Mouse (Mus musculus): ENCODE measurements around the gene Lrrc66.

DNA sequence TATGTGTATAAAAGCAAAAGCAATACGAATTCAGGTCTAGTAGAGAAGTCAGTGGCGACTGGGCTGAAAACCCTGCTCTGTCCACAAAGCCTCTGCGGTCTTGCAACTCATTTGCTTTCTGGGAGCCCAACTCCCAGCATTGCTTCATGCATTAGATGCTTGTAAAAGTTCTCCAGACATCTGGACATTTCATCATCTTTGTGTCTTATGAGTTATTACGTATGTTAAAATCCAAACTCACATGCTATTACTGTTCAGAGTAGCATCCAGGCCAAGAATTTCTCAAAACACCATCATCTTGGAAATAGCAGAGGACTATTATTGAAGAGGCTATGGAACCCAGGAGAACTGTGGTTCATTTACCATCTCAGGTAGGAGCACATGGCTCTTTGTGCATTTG is 21.3 kb downstream of the Lrrc66 start:
- no peak for TF ChIP-seq ZC3H11A (IDR thresholded peaks at IDR 0.05; ENCODE audit: low read depth, low read length)
- TF ChIP-seq POLR2A (IDR thresholded peaks at IDR 0.05; ENCODE audit: control insufficient read depth in 1 of 2, insufficient read depth in 1 of 2, low read depth in 1 of 2, low read length in 2 of 2, poor library complexity in 1 of 2): no peak
- no peak for TF ChIP-seq CHD2 (IDR thresholded peaks at IDR 0.05; ENCODE audit: low read length)
- TF ChIP-seq SIN3A (IDR thresholded peaks at IDR 0.05; ENCODE audit: low read length): no peak
- TF ChIP-seq CHD1 (IDR thresholded peaks at IDR 0.05; ENCODE audit: low read depth, low read length): no peak
- no peak for TF ChIP-seq EP300 (IDR thresholded peaks at IDR 0.05; ENCODE audit: low read depth in 1 of 2, low read length in 2 of 2)
- TF ChIP-seq CTCF (IDR thresholded peaks at IDR 0.05 in 2 of 3, conservative IDR thresholded peaks at IDR 0.05 in 1 of 3; ENCODE audit: control insufficient read depth in 1 of 3, insufficient read depth in 1 of 3, low read depth in 2 of 3, low read length in 3 of 3, poor library complexity in 1 of 3, severe bottlenecking in 1 of 3): no peak
- no peak for TF ChIP-seq ELF1 (IDR thresholded peaks at IDR 0.05; ENCODE audit: low read depth, low read length)
- TF ChIP-seq ETS1 (IDR thresholded peaks at IDR 0.05; ENCODE audit: low read depth, low read length): no peak
- no peak for TF ChIP-seq MXI1 (IDR thresholded peaks at IDR 0.05; ENCODE audit: low read depth, low read length)
